8 mouse cellular contexts compared by ENCODE assay signal in genomic region chr6:147145277-147145676, GRCm38 (mm10). TPM values are rescaled to one million over a fixed set of nuclear protein-coding genes. Genes with fewer than 3 reads are reported as not detected.
DNase-seq lines count a peak whose midpoint lies in the region; ATAC-seq and TF ChIP-seq lines count a peak whose summit lies in the region.

No protein-coding gene starts in this region.

- H3K36me3 ChIP-seq in forebrain, embryonic 15.5 days = no peaks in the 10 kb centered on the region
- H3K36me3 ChIP-seq in hindbrain, embryonic 12.5 days = no peaks in the 10 kb centered on the region
- no peaks in the 10 kb centered on the region for H3K36me3 ChIP-seq in limb, embryonic 11.5 days (ENCODE audit: control insufficient read depth, insufficient read depth, low read length)
- no peaks in the 10 kb centered on the region for H3K36me3 ChIP-seq in myocyte (ENCODE audit: control insufficient read depth, insufficient read depth)

- TF ChIP-seq POLR2A in myocyte (IDR thresholded peaks at IDR 0.05; ENCODE audit: insufficient read length, low read depth) = no peak

- WGBS in forebrain, embryonic 15.5 days = 32% methylated on average over 2 of the region's 2 CpGs
- WGBS in hindbrain, embryonic 12.5 days = 9% methylated on average over 2 of the region's 2 CpGs
- 23% methylated on average over 2 of the region's 2 CpGs for WGBS in limb, embryonic 11.5 days

- DNase-seq in cerebellum, postnatal 10 days = peak; percentile 93 to 96
- no peak for DNase-seq in cerebellum, adult 8-10 months
- DNase-seq in adrenal gland, postnatal 14 days = peak; percentile 72
- DNase-seq in limb, embryonic 11.5 days (ENCODE audit: low spot score) = peak; percentile 83

- H3K4me3 ChIP-seq in forebrain, embryonic 15.5 days = no peak overlapping the region
- H3K4me3 ChIP-seq in hindbrain, embryonic 12.5 days = no peak overlapping the region
- no peak overlapping the region for H3K4me3 ChIP-seq in limb, embryonic 11.5 days (ENCODE audit: low read depth, low read length)
- H3K4me3 ChIP-seq in myocyte = no peak overlapping the region

- 0 out of 2 replicates have a peak, but pooled peaks cover 4% of the 10 kb centered on the region for H3K4me1 ChIP-seq in forebrain, embryonic 15.5 days
- H3K4me1 ChIP-seq in hindbrain, embryonic 12.5 days = peaks cover 9% of the 10 kb centered on the region; the same call in 1 of the 2 replicates
- H3K4me1 ChIP-seq in limb, embryonic 11.5 days (ENCODE audit: control insufficient read depth, insufficient read depth, low read length) = peaks cover 7% of the 10 kb centered on the region; the same call in 1 of the 2 replicates

- H3ac ChIP-seq in myocyte (ENCODE audit: control insufficient read depth, insufficient read length) = no peak overlapping the region

- no peak overlapping the region for H3K4me2 ChIP-seq in forebrain, embryonic 15.5 days (replicated peaks)
- no peak overlapping the region for H3K4me2 ChIP-seq in hindbrain, embryonic 12.5 days (replicated peaks)
- no peak overlapping the region for H3K4me2 ChIP-seq in limb, embryonic 11.5 days (ENCODE audit: low read depth, severe bottlenecking)
- H3K4me2 ChIP-seq in myocyte (ENCODE audit: low read depth) = no peak overlapping the region

- no peak overlapping the region for H3K9ac ChIP-seq in forebrain, embryonic 15.5 days (replicated peaks)
- no peak overlapping the region for H3K9ac ChIP-seq in hindbrain, embryonic 12.5 days
- H3K9ac ChIP-seq in limb, embryonic 11.5 days (ENCODE audit: low read length) = no peak overlapping the region

- no peaks in the 10 kb centered on the region for H3K27me3 ChIP-seq in forebrain, embryonic 15.5 days
- H3K27me3 ChIP-seq in hindbrain, embryonic 12.5 days = no peaks in the 10 kb centered on the region
- H3K27me3 ChIP-seq in limb, embryonic 11.5 days (ENCODE audit: control insufficient read depth, insufficient read depth, low read length) = no peaks in the 10 kb centered on the region
- no peaks in the 10 kb centered on the region for H3K27me3 ChIP-seq in myocyte (ENCODE audit: control insufficient read depth, insufficient read depth, insufficient read length)

- no peaks in the 10 kb centered on the region for H3K79me2 ChIP-seq in myocyte (ENCODE audit: control insufficient read depth, insufficient read depth)

- H3K27ac ChIP-seq in forebrain, embryonic 15.5 days (replicated peaks) = no peak overlapping the region; the same call in 1 of the 2 replicates
- H3K27ac ChIP-seq in hindbrain, embryonic 12.5 days = no peak overlapping the region
- peak overlapping the region; percentile 71 for H3K27ac ChIP-seq in limb, embryonic 11.5 days (replicated peaks; ENCODE audit: low read depth, low read length)

- peak; percentile 95 for ATAC-seq in forebrain, embryonic 15.5 days (replicated peaks)
- ATAC-seq in hindbrain, embryonic 12.5 days (ENCODE audit: low FRiP score) = peak; percentile 93
- ATAC-seq in limb, embryonic 11.5 days (ENCODE audit: insufficient number of reproducible peaks, low FRiP score, low TSS enrichment, low read depth) = peak; percentile 89
- no peak for ATAC-seq in megakaryocyte-erythroid progenitor cell, adult 5-6 weeks (replicated peaks; ENCODE audit: low FRiP score, low TSS enrichment, poor library complexity, severe bottlenecking)

- no peaks in the 10 kb centered on the region for H3K9me3 ChIP-seq in forebrain, embryonic 15.5 days
- H3K9me3 ChIP-seq in hindbrain, embryonic 12.5 days (replicated peaks) = no peaks in the 10 kb centered on the region
- H3K9me3 ChIP-seq in limb, embryonic 11.5 days (ENCODE audit: control insufficient read depth, low read length) = no peaks in the 10 kb centered on the region

TF ChIP-seq in myocyte, 11 proteins besides CTCF, POLR2A, EP300 and RAD21:
- peak; percentile 19 for TF ChIP-seq TCF12 (IDR thresholded peaks at IDR 0.05; ENCODE audit: insufficient read depth, poor library complexity, severe bottlenecking)
- TF ChIP-seq CEBPB (IDR thresholded peaks at IDR 0.05; ENCODE audit: insufficient read depth, poor library complexity, severe bottlenecking) = no peak
- TF ChIP-seq MYOG (IDR thresholded peaks at IDR 0.05; ENCODE audit: control insufficient read depth in 1 of 3, insufficient read depth in 1 of 3, insufficient read length in 2 of 3, low read depth in 2 of 3) = peak in 2 of 3 experiments; percentile 95 to 96
- TF ChIP-seq TCF3 (IDR thresholded peaks at IDR 0.05; ENCODE audit: insufficient read length, low read depth) = peak; percentile 51
- peak in 2 of 3 experiments; percentile 95 for TF ChIP-seq MYOD1 (IDR thresholded peaks at IDR 0.05; ENCODE audit: control insufficient read depth in 1 of 3, insufficient read length in 2 of 3, low read depth in 2 of 3)

RNA-seq across cellular contexts. Expression of gene Klhl42, which starts 54.1 kb away (rescaled TPM):
- total RNA-seq in adrenal gland, postnatal 14 days (2021) = 22.1 and 24.7 TPM in 2 replicates
- polyA plus RNA-seq in forebrain, embryonic 15.5 days (2015; fragmentation: Nextera tagmentation; extraction: Ambion mirVana) = 6.0 and 6.4 TPM in 2 replicates
- polyA plus RNA-seq in hindbrain, embryonic 12.5 days (2016; fragmentation: Nextera tagmentation; extraction: Ambion mirVana) = 10.5 and 11.9 TPM in 2 replicates
- 10.2 and 10.6 TPM in 2 replicates for polyA plus RNA-seq in limb, embryonic 11.5 days (2014; fragmentation: Nextera tagmentation; extraction: Ambion mirVana)
- 2.2 TPM for polyA plus RNA-seq in myocyte (2012; fragmentation: generic; extraction: Trizol)
- total RNA-seq in megakaryocyte-erythroid progenitor cell, adult 5-6 weeks (2014; fragmentation: Nextera tagmentation) = 11.2 and 12.9 TPM in 2 replicates
- total RNA-seq in megakaryocyte-erythroid progenitor cell, adult 5-6 weeks (2017) = 7.3 and 9.1 TPM in 2 replicates

RNA-seq across cellular contexts. Expression of gene Mansc4, which starts 58.4 kb away (rescaled TPM):
- total RNA-seq in adrenal gland, postnatal 14 days (2021) = 0.52 TPM in 1 of 2 replicates, not detected in the other
- polyA plus RNA-seq in forebrain, embryonic 15.5 days (2015; fragmentation: Nextera tagmentation; extraction: Ambion mirVana) = 0.72 and 1.7 TPM in 2 replicates
- 0.76 and 0.88 TPM in 2 replicates for polyA plus RNA-seq in hindbrain, embryonic 12.5 days (2016; fragmentation: Nextera tagmentation; extraction: Ambion mirVana)
- 1.9 and 2.5 TPM in 2 replicates for polyA plus RNA-seq in limb, embryonic 11.5 days (2014; fragmentation: Nextera tagmentation; extraction: Ambion mirVana)
- 0.10 TPM for polyA plus RNA-seq in myocyte (2012; fragmentation: generic; extraction: Trizol)
- total RNA-seq in megakaryocyte-erythroid progenitor cell, adult 5-6 weeks (2014; fragmentation: Nextera tagmentation) = not detected in 2 replicates
- total RNA-seq in megakaryocyte-erythroid progenitor cell, adult 5-6 weeks (2017) = not detected in 2 replicates
